Mouse (Mus musculus): ENCODE results near the gene Gli2.

GRCm38 (mm10) chr1:118970068-118970467 is 83.4 kb downstream of the Gli2 start:
- TF ChIP-seq POLR2A (IDR thresholded peaks at IDR 0.05; ENCODE audit: borderline replicate concordance, low read depth, low read length) (no peak), CTCF (IDR thresholded peaks at IDR 0.05; ENCODE audit: low read depth, low read length) (no peak)
